Mouse (Mus musculus) lung, embryonic 14.5 days (tissue): ENCODE measurements around the gene Lrrc74a. TPM values are rescaled to one million over a fixed set of nuclear protein-coding genes. Genes with fewer than 3 reads are reported as not detected.
A peak's percentile ranks its signal among the peaks of the same experiment; 100 is the strongest.

Experiments used
- ATAC-seq: fragments of 200-750 bp; cut with Nextera tagmentation; 2 replicates; pipeline ENCODE4 v1.8.0; 2017; ENCODE audit warnings: mild to moderate bottlenecking, moderate TSS enrichment, moderate library complexity; ENCODE audit not compliant: insufficient read depth
- DNase-seq: peaks from one replicate; pipeline ENCODE4 v3.0.0-alpha.2; 2015
- H3K27ac ChIP-seq: fragments of 300-500 bp; sonication (generic); 2 replicates; pipeline ENCODE4 v1.5.1; 2014; ENCODE audit warnings: low read depth, mild to moderate bottlenecking, moderate library complexity
- H3K27me3 ChIP-seq: fragments of 300-500 bp; sonication (generic); 2 replicates; pipeline ENCODE4 v1.6.1; 2014; ENCODE audit warnings: low read length, control low read depth; ENCODE audit not compliant: insufficient read depth
- H3K36me3 ChIP-seq: fragments of 300-500 bp; sonication (generic); 2 replicates; pipeline ENCODE4 v1.6.1; 2014; ENCODE audit warnings: control low read depth; ENCODE audit not compliant: insufficient read depth
- H3K4me1 ChIP-seq: fragments of 300-500 bp; sonication (generic); 2 replicates; pipeline ENCODE4 v1.6.1; 2014; ENCODE audit warnings: antibody characterized with exemption, control low read depth; ENCODE audit not compliant: insufficient read depth
- H3K4me2 ChIP-seq: fragments of 300-500 bp; sonication (generic); 2 replicates; pipeline ENCODE4 v1.6.1; 2014; ENCODE audit warnings: mild to moderate bottlenecking
- H3K4me3 ChIP-seq: fragments of 300-500 bp; sonication (generic); 2 replicates; pipeline ENCODE4 v1.5.1; 2014; ENCODE audit warnings: low read depth, low read length
- H3K9ac ChIP-seq: fragments of 300-500 bp; sonication (generic); 2 replicates; pipeline ENCODE4 v1.6.1; 2014
- H3K9me3 ChIP-seq: fragments of 300-500 bp; sonication (generic); 2 replicates; pipeline ENCODE4 v1.6.1; 2016; ENCODE audit warnings: low read depth, low read length, control low read depth
- CTCF ChIP-seq: IDR thresholded peaks from 2 replicates; pipeline ENCODE4 v1.5.1; 2016; ENCODE audit warnings: antibody characterized with exemption, low read depth
- WGBS: fragments of 180-500 bp; shearing (Covaris S2); extraction: QIAGEN DNeasy Blood & Tissue Kit; methylation state at CpG from one replicate; pipeline ENCODE4 v1.1.7; 2014; 5-methylcytosine and 5-hydroxymethylcytosine counted together
- polyA plus RNA-seq: library from polyadenylated mRNA; unstranded; fragments of >200 nt; fragmentation: Nextera tagmentation; extraction: Ambion mirVana; gene quantifications from 2 replicates; pipeline ENCODE4 v1.2.1, GENCODE M21; 2014

Gene Lrrc74a
- polyA plus RNA-seq, 1 experiment from 2014 or later, result not detected

DNA sequence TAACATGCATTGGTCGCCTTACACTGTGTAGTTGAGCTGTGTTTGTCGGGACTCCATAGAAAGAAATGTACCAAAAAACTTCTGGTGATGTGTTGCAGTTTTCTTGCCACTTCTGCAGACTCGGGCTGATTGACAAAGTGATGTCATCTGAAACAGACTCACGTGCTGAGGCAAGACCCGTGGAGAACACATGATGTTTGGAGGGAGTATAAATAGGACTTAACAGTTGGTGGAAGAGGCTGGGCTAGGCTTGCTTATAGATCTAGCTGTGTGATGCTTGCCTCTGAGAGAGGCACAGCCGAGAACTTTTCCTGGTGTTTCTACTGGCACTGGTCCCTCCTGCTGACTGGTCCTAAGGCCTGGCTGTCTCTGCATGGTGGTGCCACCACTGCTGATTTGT is 29.9 kb downstream of the Lrrc74a start:
- Histone ChIP-seq H3K4me2 (no peak overlapping the region), H3K27ac (no peak overlapping the region), H3K4me3 (no peak overlapping the region), H3K36me3 (no peaks in the 10 kb centered on the region), H3K9ac (no peak overlapping the region), H3K9me3 (peaks cover 3% of the 10 kb centered on the region; the same call in 1 of the 2 replicates), H3K4me1 (no peaks in the 10 kb centered on the region), H3K27me3 (no peaks in the 10 kb centered on the region)
- 61% methylated on average over 6 of the region's 6 CpGs for WGBS
- no peak for TF ChIP-seq CTCF
- ATAC-seq (no peak), DNase-seq (no peak)

DNA sequence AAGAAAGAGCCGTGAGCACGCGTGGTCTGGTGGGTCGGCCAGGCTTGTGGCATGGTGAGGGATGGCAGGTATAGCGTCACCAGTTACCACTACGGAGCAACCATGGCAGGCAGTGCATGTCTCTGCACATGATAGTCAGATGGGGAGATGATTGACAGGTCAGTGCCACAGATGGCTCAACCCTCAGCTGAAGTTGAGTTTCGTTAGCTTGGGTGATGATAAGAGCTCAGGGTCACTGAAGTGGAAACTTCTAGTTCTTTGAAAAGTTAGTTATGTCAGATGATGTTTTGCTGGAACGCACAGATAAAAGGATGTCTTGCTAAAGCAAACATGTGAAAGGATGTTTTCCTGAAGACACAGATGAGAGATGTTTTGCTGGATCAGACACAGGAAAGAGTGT is 32.3 kb downstream of the Lrrc74a start:
- H3K27ac ChIP-seq, result no peak overlapping the region
- DNase-seq (no peak), ATAC-seq (no peak)
- no peak overlapping the region for H3K4me3 ChIP-seq
- no peak for TF ChIP-seq CTCF
- H3K4me2 ChIP-seq, result no peak overlapping the region
- H3K36me3 ChIP-seq, result no peaks in the 10 kb centered on the region
- H3K9ac ChIP-seq, result no peak overlapping the region
- WGBS, result 79% methylated on average over 8 of the region's 8 CpGs
- H3K4me1 ChIP-seq, result no peaks in the 10 kb centered on the region; the same call in 1 of the 2 replicates
- H3K9me3 ChIP-seq, result no peaks in the 10 kb centered on the region
- H3K27me3 ChIP-seq, result no peaks in the 10 kb centered on the region

DNA sequence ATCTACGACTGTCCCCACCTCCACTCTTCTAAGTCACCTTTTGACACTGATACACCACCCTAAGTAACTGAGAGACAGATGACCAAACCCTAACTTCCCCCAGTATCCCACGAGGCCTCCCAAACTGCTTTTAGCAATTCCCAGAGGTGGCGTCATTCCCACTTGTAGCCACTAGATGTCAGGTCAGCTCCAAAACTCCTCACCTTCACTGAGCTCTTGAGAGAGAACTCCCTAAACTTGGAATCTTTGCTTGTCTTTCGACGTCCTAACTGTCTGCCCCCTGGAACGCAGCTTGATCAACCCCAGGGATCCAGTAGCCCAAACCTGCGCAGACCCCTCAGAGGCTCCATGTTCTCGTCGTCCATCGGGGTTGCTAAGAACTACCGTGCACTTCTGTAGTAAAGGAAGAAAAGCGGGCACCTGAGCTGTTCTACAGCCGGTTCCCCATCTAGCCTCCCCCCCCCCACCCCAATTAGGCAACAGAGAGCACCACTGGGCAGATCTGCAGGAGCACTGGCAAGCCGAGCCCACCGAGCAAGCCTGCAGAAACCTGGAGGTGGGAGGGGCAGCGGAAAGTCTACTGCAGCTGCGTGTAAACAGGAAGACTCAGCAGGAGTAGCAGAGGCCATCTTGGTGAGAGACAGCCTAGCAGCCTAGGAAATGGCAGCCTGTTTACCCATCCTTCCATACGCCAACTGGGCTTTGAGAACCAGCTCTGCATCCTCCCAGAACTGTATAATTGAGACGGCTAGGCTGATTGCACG is 33.9 kb downstream of the Lrrc74a start:
- Histone ChIP-seq H3K4me1 (no peaks in the 10 kb centered on the region; the same call in 1 of the 2 replicates), H3K4me3 (no peak overlapping the region), H3K9ac (no peak overlapping the region), H3K27me3 (no peaks in the 10 kb centered on the region), H3K4me2 (peak overlapping the region; percentile 12; the same call in 1 of the 2 replicates), H3K36me3 (no peaks in the 10 kb centered on the region), H3K9me3 (no peaks in the 10 kb centered on the region), H3K27ac (no peak overlapping the region)
- WGBS, result 32% methylated on average over 20 of the region's 20 CpGs
- peak; percentile 88 for TF ChIP-seq CTCF
- peak; percentile 38; the same call in 1 of the 2 replicates for ATAC-seq
- peak; percentile 91 for DNase-seq

DNA sequence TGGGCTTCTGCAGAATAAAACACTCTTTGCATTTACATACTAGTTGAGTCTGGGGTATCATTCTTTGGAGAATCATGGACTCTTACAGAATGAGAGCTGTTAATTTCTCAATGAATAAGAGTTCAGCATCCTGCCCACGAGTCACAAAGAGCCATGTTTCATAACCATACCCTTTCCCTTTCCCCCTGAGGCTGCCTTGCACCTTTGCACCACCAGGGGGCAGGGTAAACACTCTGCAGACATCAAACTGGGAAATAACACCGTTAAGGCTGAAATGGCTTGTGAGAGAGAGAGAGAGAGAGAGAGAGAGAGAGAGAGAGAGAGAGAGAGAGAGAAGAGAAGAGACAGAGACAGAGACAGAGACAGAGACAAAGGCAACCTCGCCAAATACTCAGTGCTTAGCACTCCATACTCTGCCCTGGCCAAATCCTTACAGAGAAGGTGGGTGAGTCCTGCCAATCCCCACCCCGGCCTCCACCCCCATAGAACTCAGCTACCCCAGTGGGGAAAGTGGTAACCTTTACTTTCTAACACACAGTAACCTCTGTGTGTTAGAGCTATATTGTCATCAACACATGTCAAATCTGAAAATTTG is 34.9 kb downstream of the Lrrc74a start:
- TF ChIP-seq CTCF, result peak; percentile 94
- H3K4me2 ChIP-seq, result no peak overlapping the region
- ATAC-seq, result no peak
- H3K27me3 ChIP-seq, result no peaks in the 10 kb centered on the region
- H3K4me1 ChIP-seq, result no peaks in the 10 kb centered on the region; the same call in 1 of the 2 replicates
- 35% methylated on average over 4 of the region's 4 CpGs for WGBS
- H3K4me3 ChIP-seq, result no peak overlapping the region
- H3K36me3 ChIP-seq, result no peaks in the 10 kb centered on the region
- no peaks in the 10 kb centered on the region for H3K9me3 ChIP-seq
- peak; percentile 87 for DNase-seq
- no peak overlapping the region for H3K9ac ChIP-seq
- H3K27ac ChIP-seq, result no peak overlapping the region

DNA sequence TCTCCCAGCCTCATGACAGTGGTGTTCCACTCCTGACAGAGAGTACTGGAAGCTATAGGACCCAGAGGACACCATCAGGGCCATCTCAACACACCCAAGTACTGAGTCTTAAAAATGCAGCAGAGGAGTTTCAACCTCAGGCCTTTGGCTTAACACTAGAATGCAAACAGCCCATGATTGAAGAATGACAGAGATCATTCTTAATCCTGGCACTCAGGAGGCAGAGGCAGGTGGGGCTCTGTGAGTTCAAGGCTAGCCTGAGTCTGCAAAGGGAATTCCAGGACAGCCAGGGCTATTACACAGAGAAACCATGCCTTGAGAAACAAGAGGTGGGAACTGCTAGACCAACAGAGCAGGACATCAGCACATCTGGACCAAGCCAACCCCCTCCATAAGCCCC is 35.6 kb downstream of the Lrrc74a start:
- Histone ChIP-seq H3K9me3 (no peaks in the 10 kb centered on the region), H3K36me3 (no peaks in the 10 kb centered on the region), H3K27me3 (no peaks in the 10 kb centered on the region), H3K4me3 (no peak overlapping the region), H3K27ac (peak overlapping the region; percentile 81; the same call in 1 of the 2 replicates), H3K9ac (no peak overlapping the region), H3K4me2 (no peak overlapping the region), H3K4me1 (no peaks in the 10 kb centered on the region; the same call in 1 of the 2 replicates)
- DNase-seq (no peak), ATAC-seq (no peak; the same call in 1 of the 2 replicates)
- no peak for TF ChIP-seq CTCF

DNA sequence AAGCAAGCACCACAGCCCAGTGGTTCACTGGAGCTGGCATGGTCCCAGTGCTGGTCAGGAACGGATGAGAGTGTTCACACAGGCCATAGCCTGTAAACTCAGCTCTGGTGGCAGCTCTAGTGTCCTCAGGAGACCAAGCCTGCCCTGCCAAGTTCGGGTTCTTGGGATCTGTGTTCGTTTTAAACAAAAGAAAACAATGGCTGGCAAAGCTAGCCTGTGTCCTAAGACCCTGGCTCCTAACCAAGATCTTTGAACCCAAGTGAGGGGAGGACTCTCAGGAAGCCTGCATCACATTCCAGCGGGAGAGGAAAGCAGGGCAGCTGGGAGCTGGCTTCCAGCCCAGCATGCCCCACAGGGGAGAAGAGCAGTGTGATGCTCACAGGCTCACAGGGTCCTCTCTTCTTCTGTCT is 36.1 kb downstream of the Lrrc74a start:
- no peaks in the 10 kb centered on the region for H3K9me3 ChIP-seq
- no peak overlapping the region for H3K9ac ChIP-seq
- DNase-seq (peak; percentile 88), ATAC-seq (peak; percentile 72)
- H3K4me1 ChIP-seq, result no peaks in the 10 kb centered on the region; the same call in 1 of the 2 replicates
- no peak overlapping the region for H3K4me2 ChIP-seq
- no peaks in the 10 kb centered on the region for H3K36me3 ChIP-seq
- H3K27me3 ChIP-seq, result no peaks in the 10 kb centered on the region
- 17% methylated on average over 4 of the region's 4 CpGs for WGBS
- no peak for TF ChIP-seq CTCF
- H3K4me3 ChIP-seq, result no peak overlapping the region
- H3K27ac ChIP-seq, result peak overlapping the region; percentile 81; the same call in 1 of the 2 replicates

DNA sequence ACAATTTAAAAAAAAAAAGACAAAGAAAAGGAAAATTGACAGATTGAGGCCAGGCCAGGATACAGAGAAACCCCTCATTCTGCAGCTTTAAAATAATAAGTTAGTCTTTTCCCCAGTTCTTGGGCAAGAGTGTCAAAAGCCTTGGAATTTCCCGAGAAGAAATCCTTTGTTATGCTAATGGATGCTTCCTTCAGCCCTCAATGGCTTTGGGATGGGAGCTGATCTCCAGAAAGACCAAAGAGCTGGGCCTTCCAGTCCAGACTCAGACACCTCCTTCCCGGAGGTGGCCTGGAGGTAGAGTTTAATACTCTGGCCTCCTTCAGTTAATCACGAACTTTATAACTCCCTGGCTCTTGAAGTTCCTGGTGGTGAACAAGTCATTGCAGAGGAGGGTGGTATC is 36.8 kb downstream of the Lrrc74a start:
- Histone ChIP-seq H3K27me3 (no peaks in the 10 kb centered on the region), H3K4me3 (no peak overlapping the region), H3K4me1 (no peaks in the 10 kb centered on the region; the same call in 1 of the 2 replicates), H3K36me3 (no peaks in the 10 kb centered on the region), H3K9me3 (no peaks in the 10 kb centered on the region), H3K4me2 (no peak overlapping the region), H3K27ac (no peak overlapping the region), H3K9ac (no peak overlapping the region)
- no peak for DNase-seq
- TF ChIP-seq CTCF, result no peak
- 29% methylated on average over 3 of the region's 3 CpGs for WGBS
- ATAC-seq, result no peak
